Mouse (Mus musculus) liver, embryonic 12.5 days (tissue): ENCODE measurements around the gene Dnaaf5. TPM values are rescaled to one million over a fixed set of nuclear protein-coding genes. Genes with fewer than 3 reads are reported as not detected.

Experiments used
- ATAC-seq: fragments of 200-750 bp; cut with Nextera tagmentation; 2 replicates; pipeline ENCODE4 v1.8.0; 2017; ENCODE audit warnings: moderate number of reproducible peaks, mild to moderate bottlenecking, moderate library complexity
- H3K27ac ChIP-seq: fragments of 300-500 bp; sonication (generic); 2 replicates; pipeline ENCODE4 v1.5.1; 2016; ENCODE audit warnings: mild to moderate bottlenecking
- H3K27me3 ChIP-seq: fragments of 300-500 bp; sonication (generic); replicated peaks from 2 replicates; pipeline ENCODE4 v1.6.1; 2016; ENCODE audit warnings: mild to moderate bottlenecking, moderate library complexity
- H3K36me3 ChIP-seq: fragments of 300-500 bp; sonication (generic); 2 replicates; pipeline ENCODE4 v1.6.1; 2016; ENCODE audit warnings: mild to moderate bottlenecking, moderate library complexity
- H3K4me1 ChIP-seq: fragments of 300-500 bp; sonication (generic); 2 replicates; pipeline ENCODE4 v1.6.1; 2016
- H3K4me2 ChIP-seq: fragments of 300-500 bp; sonication (generic); 2 replicates; pipeline ENCODE4 v1.6.1; 2016; ENCODE audit warnings: mild to moderate bottlenecking, moderate library complexity
- H3K4me3 ChIP-seq: fragments of 300-500 bp; sonication (generic); 2 replicates; pipeline ENCODE4 v1.5.1; 2016; ENCODE audit warnings: mild to moderate bottlenecking, moderate library complexity
- H3K9ac ChIP-seq: fragments of 300-500 bp; sonication (generic); 2 replicates; pipeline ENCODE4 v1.6.1; 2016; ENCODE audit warnings: mild to moderate bottlenecking, moderate library complexity
- H3K9me3 ChIP-seq: fragments of 300-500 bp; sonication (generic); replicated peaks from 2 replicates; pipeline ENCODE4 v1.6.1; 2016; ENCODE audit warnings: mild to moderate bottlenecking, moderate library complexity
- WGBS: fragments of 180-500 bp; shearing (Covaris S2); methylation state at CpG from one replicate; pipeline ENCODE4 v1.1.7; 2016; ENCODE audit not compliant: insufficient replicate concordance; 5-methylcytosine and 5-hydroxymethylcytosine counted together
- polyA plus RNA-seq: library from polyadenylated mRNA; unstranded; fragments of >200 nt; fragmentation: Nextera tagmentation; extraction: Ambion mirVana; gene quantifications from 2 replicates; pipeline ENCODE4 v1.2.1, GENCODE M21; 2016

The Dnaaf5 gene
- polyA plus RNA-seq, 1 experiment from 2014 or later, result 5.9 TPM

GRCm38 (mm10) chr5:139202127-139202526 is 52.1 kb downstream of the Dnaaf5 start:
- 56% methylated on average over 11 of the region's 11 CpGs for WGBS
- no peak for ATAC-seq
- peaks cover 20% of the 10 kb centered on the region for H3K36me3 ChIP-seq
- no peaks in the 10 kb centered on the region for H3K9me3 ChIP-seq
- peaks cover 90% of the 10 kb centered on the region for H3K4me1 ChIP-seq
- peak overlapping the region; percentile 88 for H3K4me3 ChIP-seq
- H3K4me2 ChIP-seq, result peak overlapping the region; percentile 95
- H3K27ac ChIP-seq, result peak overlapping the region; percentile 75; the same call in 1 of the 2 replicates
- no peaks in the 10 kb centered on the region for H3K27me3 ChIP-seq
- H3K9ac ChIP-seq, result peak overlapping the region; percentile 92

GRCm38 (mm10) chr5:139203312-139203711 is 53.3 kb downstream of the Dnaaf5 start:
- no peak for ATAC-seq
- Histone ChIP-seq H3K36me3 (peaks cover 27% of the 10 kb centered on the region), H3K27ac (peak overlapping the region; percentile 16; the same call in 1 of the 2 replicates), H3K27me3 (no peaks in the 10 kb centered on the region), H3K9me3 (no peaks in the 10 kb centered on the region), H3K4me3 (no peak overlapping the region), H3K4me1 (peaks cover 90% of the 10 kb centered on the region), H3K4me2 (peak overlapping the region; percentile 14; the same call in 1 of the 2 replicates), H3K9ac (peak overlapping the region; percentile 6; the same call in 1 of the 2 replicates)
- 77% methylated on average over 5 of the region's 5 CpGs for WGBS

- peaks cover 82% of the 10 kb centered on the region for H3K4me1 ChIP-seq
- no peak for ATAC-seq
- WGBS, result 71% methylated on average over 4 of the region's 4 CpGs
- no peak overlapping the region for H3K4me3 ChIP-seq
- H3K9me3 ChIP-seq, result no peaks in the 10 kb centered on the region
- H3K9ac ChIP-seq, result no peak overlapping the region
- peaks cover 54% of the 10 kb centered on the region for H3K36me3 ChIP-seq
- no peak overlapping the region for H3K4me2 ChIP-seq
- no peaks in the 10 kb centered on the region for H3K27me3 ChIP-seq
- H3K27ac ChIP-seq, result peak overlapping the region; percentile 23; the same call in 1 of the 2 replicates
Measured at GRCm38 (mm10) chr5:139206081-139206480, 56.1 kb downstream of the Dnaaf5 start.

GRCm38 (mm10) chr5:139206525-139206924 is 56.5 kb downstream of the Dnaaf5 start:
- peaks cover 78% of the 10 kb centered on the region for H3K4me1 ChIP-seq
- no peak overlapping the region for H3K4me3 ChIP-seq
- peaks cover 56% of the 10 kb centered on the region for H3K36me3 ChIP-seq
- H3K4me2 ChIP-seq, result no peak overlapping the region
- no peak overlapping the region for H3K9ac ChIP-seq
- peak overlapping the region; percentile 23; the same call in 1 of the 2 replicates for H3K27ac ChIP-seq
- WGBS, result 53% methylated on average over 7 of the region's 7 CpGs
- no peaks in the 10 kb centered on the region for H3K27me3 ChIP-seq
- no peak for ATAC-seq
- H3K9me3 ChIP-seq, result no peaks in the 10 kb centered on the region

- Histone ChIP-seq H3K4me3 (no peak overlapping the region), H3K27me3 (no peaks in the 10 kb centered on the region), H3K9me3 (no peaks in the 10 kb centered on the region), H3K9ac (no peak overlapping the region), H3K27ac (no peak overlapping the region), H3K36me3 (peaks cover 70% of the 10 kb centered on the region), H3K4me2 (no peak overlapping the region), H3K4me1 (peaks cover 66% of the 10 kb centered on the region)
- ATAC-seq, result no peak
Measured at GRCm38 (mm10) chr5:139208183-139208582, 58.2 kb downstream of the Dnaaf5 start.

- H3K4me1 ChIP-seq, result peaks cover 62% of the 10 kb centered on the region
Measured at GRCm38 (mm10) chr5:139208871-139209684, 59.1 kb downstream of the Dnaaf5 start.

GRCm38 (mm10) chr5:139209685-139210026 is 59.6 kb downstream of the Dnaaf5 start:
- H3K27ac ChIP-seq, result no peak overlapping the region
- H3K27me3 ChIP-seq, result no peaks in the 10 kb centered on the region
- WGBS, result 90% methylated on average over 7 of the region's 7 CpGs
- H3K9me3 ChIP-seq, result no peaks in the 10 kb centered on the region
- H3K36me3 ChIP-seq, result peaks cover 72% of the 10 kb centered on the region
- H3K4me3 ChIP-seq, result no peak overlapping the region
- peaks cover 62% of the 10 kb centered on the region for H3K4me1 ChIP-seq
- no peak overlapping the region for H3K9ac ChIP-seq
- ATAC-seq, result no peak
- no peak overlapping the region for H3K4me2 ChIP-seq

More at GRCm38 (mm10) chr5:139208871-139209684, 59.1 kb downstream of the Dnaaf5 start:
- Histone ChIP-seq H3K9me3 (no peaks in the 10 kb centered on the region), H3K4me2 (no peak overlapping the region), H3K36me3 (peaks cover 66% of the 10 kb centered on the region), H3K27ac (no peak overlapping the region), H3K9ac (no peak overlapping the region), H3K27me3 (no peaks in the 10 kb centered on the region), H3K4me3 (no peak overlapping the region)
- 84% methylated on average over 10 of the region's 10 CpGs for WGBS
- peak; percentile 22; the same call in 1 of the 2 replicates for ATAC-seq

- Histone ChIP-seq H3K27ac (no peak overlapping the region), H3K4me2 (no peak overlapping the region), H3K4me1 (peaks cover 44% of the 10 kb centered on the region), H3K4me3 (no peak overlapping the region), H3K36me3 (peaks cover 81% of the 10 kb centered on the region), H3K27me3 (no peaks in the 10 kb centered on the region), H3K9me3 (no peaks in the 10 kb centered on the region), H3K9ac (no peak overlapping the region)
- no peak for ATAC-seq
- 93% methylated on average over 11 of the region's 11 CpGs for WGBS
Measured at GRCm38 (mm10) chr5:139211737-139212385, 61.8 kb downstream of the Dnaaf5 start.

- no peak for ATAC-seq
- Histone ChIP-seq H3K4me1 (peaks cover 22% of the 10 kb centered on the region), H3K27ac (0 out of 2 replicates have a peak overlapping the region, but pooled peaks have one; percentile 41), H3K4me3 (no peak overlapping the region), H3K4me2 (no peak overlapping the region), H3K9me3 (no peaks in the 10 kb centered on the region), H3K36me3 (peaks cover 72% of the 10 kb centered on the region), H3K27me3 (no peaks in the 10 kb centered on the region), H3K9ac (no peak overlapping the region; the same call in 1 of the 2 replicates)
Measured at GRCm38 (mm10) chr5:139214298-139214697, 64.3 kb downstream of the Dnaaf5 start.

- Histone ChIP-seq H3K36me3 (peaks cover 70% of the 10 kb centered on the region), H3K4me1 (peaks cover 20% of the 10 kb centered on the region), H3K9me3 (no peaks in the 10 kb centered on the region), H3K27me3 (no peaks in the 10 kb centered on the region), H3K4me2 (no peak overlapping the region), H3K27ac (no peak overlapping the region), H3K4me3 (no peak overlapping the region), H3K9ac (no peak overlapping the region)
- ATAC-seq, result no peak
- WGBS, result 93% methylated on average over 5 of the region's 5 CpGs
Measured at GRCm38 (mm10) chr5:139215184-139215583, 65.2 kb downstream of the Dnaaf5 start.

- no peak for ATAC-seq
- no peak overlapping the region for H3K27ac ChIP-seq
- 85% methylated on average over 2 of the region's 2 CpGs for WGBS
Measured at GRCm38 (mm10) chr5:139216121-139216520, 66.1 kb downstream of the Dnaaf5 start.

GRCm38 (mm10) chr5:139216774-139217173 is 66.8 kb downstream of the Dnaaf5 start:
- Histone ChIP-seq H3K4me3 (no peak overlapping the region), H3K36me3 (peaks cover 73% of the 10 kb centered on the region), H3K4me2 (no peak overlapping the region), H3K4me1 (peaks cover 26% of the 10 kb centered on the region), H3K27me3 (no peaks in the 10 kb centered on the region), H3K27ac (0 out of 2 replicates have a peak overlapping the region, but pooled peaks have one; percentile 12), H3K9me3 (no peaks in the 10 kb centered on the region), H3K9ac (0 out of 2 replicates have a peak overlapping the region, but pooled peaks have one; percentile 12)
- WGBS, result 74% methylated on average over 3 of the region's 3 CpGs
- no peak for ATAC-seq

More at GRCm38 (mm10) chr5:139216121-139216520, 66.1 kb downstream of the Dnaaf5 start:
- H3K9me3 ChIP-seq, result no peaks in the 10 kb centered on the region
- no peak overlapping the region for H3K4me2 ChIP-seq
- no peak overlapping the region for H3K9ac ChIP-seq
- peaks cover 26% of the 10 kb centered on the region for H3K4me1 ChIP-seq
- peaks cover 70% of the 10 kb centered on the region for H3K36me3 ChIP-seq
- no peak overlapping the region for H3K4me3 ChIP-seq
- H3K27me3 ChIP-seq, result no peaks in the 10 kb centered on the region
